Mouse (Mus musculus): ENCODE data around the gene Fyn.

DNA sequence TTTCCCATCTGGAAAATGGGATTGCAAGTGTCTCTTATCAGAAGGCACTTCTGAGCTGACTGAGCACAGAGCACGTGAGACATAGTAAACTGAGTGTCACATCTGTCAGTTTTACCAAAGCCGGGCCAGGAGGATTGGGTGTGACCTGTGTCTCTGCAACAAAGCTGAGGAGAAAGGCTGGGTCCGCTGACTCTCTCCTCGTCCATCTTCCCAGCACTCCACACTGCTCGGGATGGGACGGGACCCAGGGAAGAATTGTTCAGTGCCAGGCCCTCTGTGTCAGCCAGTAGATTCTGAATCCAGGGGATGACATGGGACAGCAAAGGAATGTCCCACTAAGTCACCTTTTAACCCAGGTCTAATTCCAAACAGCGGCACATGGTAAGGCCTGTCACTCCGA is 211.8 kb downstream of the Fyn start:
- TF ChIP-seq EP300 (IDR thresholded peaks at IDR 0.05; ENCODE audit: low read depth) (no peak), CTCF (IDR thresholded peaks at IDR 0.05; ENCODE audit: low read depth) (no peak)

Data from liver, postnatal 0 days (tissue).